Mouse (Mus musculus): Measurements from ENCODE around the gene B3gat2. TPM values are rescaled to one million over a fixed set of nuclear protein-coding genes. Genes with fewer than 3 reads are reported as not detected.

B3gat2 gene
- not detected in 2 replicates for polyA plus RNA-seq (2011; ENCODE audit: insufficient read depth, insufficient read length, low replicate concordance, missing spikeins)

DNA sequence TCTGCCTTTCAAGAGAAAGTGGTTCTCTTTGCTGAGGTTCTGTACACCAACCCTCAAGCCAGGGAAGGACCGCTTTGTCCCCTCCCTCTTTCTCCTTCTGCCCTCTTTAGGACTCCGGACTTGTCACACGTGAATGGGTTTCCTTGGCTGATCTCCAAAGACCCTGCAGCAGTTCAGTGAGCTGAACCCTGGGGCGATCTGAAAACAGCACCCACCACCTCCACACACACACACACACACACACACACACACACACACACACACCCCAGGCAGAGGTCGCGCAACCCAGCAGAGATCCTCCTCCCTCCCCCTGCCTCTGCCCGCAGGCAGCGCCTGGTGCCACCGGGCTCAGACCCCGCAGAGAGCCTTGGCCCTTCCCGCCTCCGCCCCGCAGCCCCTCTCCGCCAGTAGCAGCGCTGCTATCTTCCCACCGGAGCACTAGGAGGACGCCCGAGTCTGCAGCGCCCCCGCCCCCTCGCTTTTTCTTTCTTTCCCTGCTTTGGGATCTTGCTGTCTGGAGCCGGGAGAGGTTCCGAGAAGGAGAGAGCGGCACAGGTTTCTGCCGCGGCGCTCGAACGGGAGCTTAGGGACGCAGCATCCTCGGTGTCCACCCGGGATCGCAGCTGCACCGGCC, at the start of gene B3gat2:
Gene B3gat2, plus strand, starts transcription at position 252 of the 634 bp plus-strand sequence.
- H3K4me3 ChIP-seq (replicated peaks; ENCODE audit: control insufficient read depth, low read depth, low read length) = no peak within 1 kb of the TSS
- no peak within 1 kb of the TSS; the same call in 1 of the 2 replicates for H3K27ac ChIP-seq (ENCODE audit: control insufficient read depth, insufficient read depth, low read depth, low read length, poor library complexity)
- 2% methylated on average over 34 of the region's 34 CpGs for WGBS
- H3K4me1 ChIP-seq (ENCODE audit: control insufficient read depth, insufficient read depth, low read length) = no peaks in the 10 kb centered on the region
- no peak for TF ChIP-seq CTCF (IDR thresholded peaks at IDR 0.05; ENCODE audit: control insufficient read depth, insufficient read depth, low read length)
- no peak for TF ChIP-seq POLR2A (IDR thresholded peaks at IDR 0.05; ENCODE audit: borderline replicate concordance, control insufficient read depth, low read depth, low read length)

DNA sequence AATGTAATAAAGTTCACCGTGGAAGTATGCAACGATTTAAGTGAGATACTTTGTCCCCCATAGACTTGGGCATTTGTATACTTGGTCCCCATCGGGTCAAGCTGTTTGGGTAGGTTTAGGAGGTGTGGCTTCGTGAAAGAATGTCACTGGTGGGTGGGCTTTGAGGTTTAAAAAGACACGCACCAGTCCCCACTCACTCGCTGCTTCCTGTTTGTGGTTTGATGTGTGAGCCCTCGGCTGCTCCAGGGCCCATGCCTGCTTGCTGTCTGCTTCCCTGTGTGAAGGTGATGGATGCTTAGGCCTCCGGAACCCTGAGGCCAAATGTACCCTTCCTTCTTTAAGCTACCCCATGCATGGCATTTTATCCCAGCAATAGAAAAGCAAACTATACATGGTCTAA, 41.2 kb upstream of the B3gat2 start:
- H3K27ac ChIP-seq (ENCODE audit: control insufficient read depth, insufficient read depth, low read depth, low read length, poor library complexity) = peak overlapping the region; percentile 56; the same call in 1 of the 2 replicates
- 51% methylated on average over 8 of the region's 8 CpGs for WGBS
- H3K4me3 ChIP-seq (replicated peaks; ENCODE audit: control insufficient read depth, low read depth, low read length) = peak overlapping the region; percentile 49
- no peaks in the 10 kb centered on the region; the same call in 1 of the 2 replicates for H3K4me1 ChIP-seq (ENCODE audit: control insufficient read depth, insufficient read depth, low read length)
- TF ChIP-seq CTCF (IDR thresholded peaks at IDR 0.05; ENCODE audit: control insufficient read depth, insufficient read depth, low read length) = no peak; the same call in 1 of the 2 replicates
- TF ChIP-seq POLR2A (IDR thresholded peaks at IDR 0.05; ENCODE audit: borderline replicate concordance, control insufficient read depth, low read depth, low read length) = no peak

DNA sequence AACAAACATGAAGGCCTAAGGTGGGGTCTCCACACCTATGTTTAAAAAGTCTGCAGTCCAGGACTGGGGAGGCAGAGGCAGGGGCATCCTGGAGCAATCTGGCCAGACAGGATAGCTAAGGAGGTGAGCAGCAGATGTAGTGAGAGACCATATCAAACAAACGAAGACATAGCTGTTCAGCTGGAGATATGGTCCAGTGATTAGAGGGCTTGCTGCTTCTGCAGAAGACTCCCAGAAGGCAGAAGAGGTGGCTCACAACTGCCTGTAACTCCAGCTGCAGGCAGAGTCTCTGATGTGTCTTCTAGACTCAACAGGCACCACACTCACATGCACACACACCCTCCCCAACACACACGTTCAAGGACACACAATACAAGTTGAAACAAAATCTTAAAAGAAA, 40.5 kb upstream of the B3gat2 start:
- no peaks in the 10 kb centered on the region; the same call in 1 of the 2 replicates for H3K4me1 ChIP-seq (ENCODE audit: control insufficient read depth, insufficient read depth, low read length)
- WGBS = 52% methylated on average over 2 of the region's 2 CpGs
- TF ChIP-seq CTCF (IDR thresholded peaks at IDR 0.05; ENCODE audit: control insufficient read depth, insufficient read depth, low read length) (no peak), POLR2A (IDR thresholded peaks at IDR 0.05; ENCODE audit: borderline replicate concordance, control insufficient read depth, low read depth, low read length) (no peak)
- peak overlapping the region; percentile 64; the same call in 1 of the 2 replicates for H3K27ac ChIP-seq (ENCODE audit: control insufficient read depth, insufficient read depth, low read depth, low read length, poor library complexity)
- no peak overlapping the region for H3K4me3 ChIP-seq (replicated peaks; ENCODE audit: control insufficient read depth, low read depth, low read length)

DNA sequence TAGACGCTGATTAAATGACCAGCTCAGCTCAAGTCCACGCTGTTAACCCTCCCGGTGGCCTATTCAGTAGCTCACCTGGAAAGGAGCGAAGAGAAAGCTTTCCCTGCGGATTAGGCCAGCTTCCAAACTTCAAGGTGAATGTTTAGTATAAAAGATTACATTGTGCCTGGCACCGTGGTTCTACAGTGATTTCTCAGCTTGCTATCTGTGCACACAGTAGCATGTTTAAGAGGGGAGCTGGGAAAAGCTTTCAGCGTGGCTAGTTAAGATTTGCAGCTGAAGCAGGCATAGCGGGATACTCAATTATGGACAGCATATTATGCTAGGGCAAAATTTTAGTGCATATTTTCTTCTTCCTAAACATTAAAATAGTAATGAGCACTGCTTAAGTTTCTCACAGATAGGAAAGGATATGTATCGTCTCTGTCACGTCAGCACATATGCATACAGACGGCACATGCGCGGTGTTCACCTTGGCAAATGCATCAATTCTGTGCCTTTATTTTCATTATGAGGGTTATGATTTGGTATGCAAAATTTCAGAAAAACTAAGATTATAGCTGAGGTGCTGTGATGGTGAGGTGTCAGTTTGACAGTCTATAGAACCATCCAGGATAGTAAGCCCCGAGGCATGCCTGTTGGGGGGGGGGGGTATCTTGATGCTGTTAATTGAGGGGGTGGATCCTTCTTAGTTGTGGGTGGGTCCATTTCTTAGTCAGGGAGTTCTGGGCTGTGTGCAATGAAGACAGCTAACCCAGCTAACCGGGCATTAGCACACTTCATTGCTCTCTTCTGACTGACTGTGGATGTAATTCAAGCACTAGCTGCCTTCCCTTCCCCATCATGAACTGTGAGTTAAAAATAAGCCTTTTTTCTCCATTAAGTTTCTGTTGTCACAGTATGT, 38.8 kb upstream of the B3gat2 start:
- no peak overlapping the region for H3K4me3 ChIP-seq (replicated peaks; ENCODE audit: control insufficient read depth, low read depth, low read length)
- H3K27ac ChIP-seq (ENCODE audit: control insufficient read depth, insufficient read depth, low read depth, low read length, poor library complexity) = no peak overlapping the region
- no peak for TF ChIP-seq POLR2A (IDR thresholded peaks at IDR 0.05; ENCODE audit: borderline replicate concordance, control insufficient read depth, low read depth, low read length)
- TF ChIP-seq CTCF (IDR thresholded peaks at IDR 0.05; ENCODE audit: control insufficient read depth, insufficient read depth, low read length) = no peak
- no peaks in the 10 kb centered on the region; the same call in 1 of the 2 replicates for H3K4me1 ChIP-seq (ENCODE audit: control insufficient read depth, insufficient read depth, low read length)
- 82% methylated on average over 15 of the region's 15 CpGs for WGBS

DNA sequence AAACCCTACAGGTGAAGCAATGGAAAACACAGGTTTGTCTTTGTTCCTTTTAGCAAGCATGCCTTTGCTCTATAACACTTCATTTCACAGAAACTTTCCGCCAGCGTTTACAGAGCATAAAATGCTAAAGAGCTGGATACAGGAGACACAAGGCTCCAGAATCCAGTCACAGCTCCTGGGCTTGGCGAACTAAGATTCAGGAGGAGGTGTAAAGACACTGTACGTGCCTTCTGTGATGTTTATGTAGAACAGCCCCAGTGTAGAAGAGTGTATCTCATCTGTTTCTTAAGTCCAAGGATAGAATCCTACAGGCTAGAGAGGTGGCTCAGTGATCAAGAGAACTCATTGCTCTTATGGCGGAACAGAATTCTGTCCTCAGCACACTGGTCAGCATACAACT, 30.2 kb upstream of the B3gat2 start:
- no peak for TF ChIP-seq CTCF (IDR thresholded peaks at IDR 0.05; ENCODE audit: control insufficient read depth, insufficient read depth, low read length)
- no peak for TF ChIP-seq POLR2A (IDR thresholded peaks at IDR 0.05; ENCODE audit: borderline replicate concordance, control insufficient read depth, low read depth, low read length)
- no peak overlapping the region for H3K27ac ChIP-seq (ENCODE audit: control insufficient read depth, insufficient read depth, low read depth, low read length, poor library complexity)
- no peaks in the 10 kb centered on the region for H3K4me1 ChIP-seq (ENCODE audit: control insufficient read depth, insufficient read depth, low read length)
- WGBS = 87% methylated on average over 5 of the region's 5 CpGs
- no peak overlapping the region for H3K4me3 ChIP-seq (replicated peaks; ENCODE audit: control insufficient read depth, low read depth, low read length)

DNA sequence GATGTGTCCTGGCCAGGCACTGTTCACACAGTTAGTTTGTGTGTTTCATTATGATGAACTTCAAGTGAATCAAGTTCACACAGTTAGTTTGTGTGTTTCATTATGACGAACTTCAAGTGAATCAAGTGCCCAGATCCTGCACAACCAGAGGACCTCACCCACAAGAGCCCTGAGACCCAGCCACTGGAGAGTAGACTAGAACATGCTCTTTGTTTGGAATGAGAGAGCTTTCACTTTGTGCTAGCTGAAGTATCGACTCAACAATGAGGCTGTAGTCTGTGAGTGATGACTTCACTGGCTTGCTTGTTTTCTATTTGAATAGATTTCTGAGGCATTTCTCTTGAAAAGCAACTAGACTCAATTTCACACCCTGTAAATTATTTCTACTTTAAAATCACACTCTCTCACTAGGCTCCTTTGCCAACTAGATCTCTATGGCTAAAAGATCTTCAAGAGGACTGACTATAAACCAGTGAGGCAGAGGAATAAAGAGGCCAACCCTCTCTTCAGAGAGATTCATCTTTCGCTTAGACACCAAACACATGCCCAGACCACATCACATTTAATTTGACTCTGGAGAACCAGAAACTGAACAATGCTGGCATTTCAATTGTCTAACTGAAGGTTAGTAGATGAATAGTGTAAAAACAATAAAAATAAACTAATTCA, 10.6 kb upstream of the B3gat2 start:
- no peaks in the 10 kb centered on the region for H3K4me1 ChIP-seq (ENCODE audit: control insufficient read depth, insufficient read depth, low read length)
- no peak overlapping the region for H3K27ac ChIP-seq (ENCODE audit: control insufficient read depth, insufficient read depth, low read depth, low read length, poor library complexity)
- 70% methylated on average over 3 of the region's 3 CpGs for WGBS
- TF ChIP-seq CTCF (IDR thresholded peaks at IDR 0.05; ENCODE audit: control insufficient read depth, insufficient read depth, low read length) = no peak
- TF ChIP-seq POLR2A (IDR thresholded peaks at IDR 0.05; ENCODE audit: borderline replicate concordance, control insufficient read depth, low read depth, low read length) = no peak
- no peak overlapping the region for H3K4me3 ChIP-seq (replicated peaks; ENCODE audit: control insufficient read depth, low read depth, low read length)

DNA sequence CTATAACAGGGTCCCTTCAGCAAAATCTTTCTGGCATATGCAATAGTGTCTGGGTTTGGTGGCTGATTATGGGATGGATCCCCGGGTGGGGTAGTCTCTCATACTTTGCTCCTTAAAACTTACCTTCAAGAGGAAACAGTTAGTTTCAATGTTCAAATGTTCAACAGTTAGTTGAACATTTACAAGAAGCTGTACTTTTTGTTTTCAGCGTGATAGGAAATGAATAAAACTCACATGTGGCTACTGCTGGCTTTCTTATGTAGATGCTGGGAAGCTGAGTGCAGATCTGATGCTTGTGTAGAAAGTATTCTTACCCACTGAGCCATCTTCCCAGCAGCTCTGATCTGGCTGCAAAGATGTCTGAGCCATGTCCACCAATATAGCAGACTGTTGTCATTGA, 8.5 kb upstream of the B3gat2 start:
- Histone ChIP-seq H3K27ac (ENCODE audit: control insufficient read depth, insufficient read depth, low read depth, low read length, poor library complexity) (no peak overlapping the region), H3K4me1 (ENCODE audit: control insufficient read depth, insufficient read depth, low read length) (no peaks in the 10 kb centered on the region), H3K4me3 (replicated peaks; ENCODE audit: control insufficient read depth, low read depth, low read length) (no peak overlapping the region)
- WGBS = 67% methylated on average over 2 of the region's 2 CpGs
- TF ChIP-seq CTCF (IDR thresholded peaks at IDR 0.05; ENCODE audit: control insufficient read depth, insufficient read depth, low read length) (no peak), POLR2A (IDR thresholded peaks at IDR 0.05; ENCODE audit: borderline replicate concordance, control insufficient read depth, low read depth, low read length) (no peak)

DNA sequence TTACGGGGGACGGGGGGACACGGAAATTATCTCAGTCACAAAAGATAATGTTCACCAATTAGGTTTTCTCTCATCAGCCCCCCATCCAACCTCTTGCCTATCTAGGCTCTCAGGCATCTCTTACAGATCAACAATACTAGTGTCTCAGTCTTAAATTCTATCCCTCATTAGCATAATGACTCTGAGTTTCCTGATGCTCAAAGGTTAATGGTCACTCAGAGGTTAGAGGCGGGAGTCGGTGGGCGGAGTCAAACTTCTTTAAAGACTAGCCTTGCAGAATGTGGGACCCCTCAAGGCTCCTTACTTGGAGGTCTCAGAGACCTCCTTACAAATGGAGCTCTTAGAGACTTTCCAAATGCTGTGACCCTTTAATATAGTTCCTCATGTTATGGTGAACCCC, 8.0 kb upstream of the B3gat2 start:
- Histone ChIP-seq H3K27ac (ENCODE audit: control insufficient read depth, insufficient read depth, low read depth, low read length, poor library complexity) (no peak overlapping the region), H3K4me1 (ENCODE audit: control insufficient read depth, insufficient read depth, low read length) (no peaks in the 10 kb centered on the region), H3K4me3 (replicated peaks; ENCODE audit: control insufficient read depth, low read depth, low read length) (no peak overlapping the region)
- WGBS = 82% methylated on average over 6 of the region's 6 CpGs
- TF ChIP-seq POLR2A (IDR thresholded peaks at IDR 0.05; ENCODE audit: borderline replicate concordance, control insufficient read depth, low read depth, low read length) (no peak), CTCF (IDR thresholded peaks at IDR 0.05; ENCODE audit: control insufficient read depth, insufficient read depth, low read length) (no peak)

Measured in bone marrow, adult 2 months (tissue).